Mouse (Mus musculus): ENCODE results near the gene Tmc2.

- TF ChIP-seq CTCF (conservative IDR thresholded peaks at IDR 0.05; ENCODE audit: low read length) (no peak), POU5F1 (IDR thresholded peaks at IDR 0.05; ENCODE audit: borderline replicate concordance, low read length) (no peak), NANOG (IDR thresholded peaks at IDR 0.05; ENCODE audit: borderline replicate concordance, low read length) (no peak)
Observed at GRCm38 (mm10) chr2:130274862-130275261, 79.9 kb downstream of the Tmc2 start.

All from E14TG2a.4 (cell line).